Mouse (Mus musculus) midbrain, embryonic 15.5 days (tissue): ENCODE data around the gene Capn3. TPM values are rescaled to one million over a fixed set of nuclear protein-coding genes. Genes with fewer than 3 reads are reported as not detected.

Source experiments
- ATAC-seq: fragments of 200-750 bp; cut with Nextera tagmentation; replicated peaks from 2 replicates; pipeline ENCODE4 v1.8.0; 2017; ENCODE audit warnings: moderate TSS enrichment
- H3K27ac ChIP-seq: fragments of 300-500 bp; sonication (generic); 2 replicates; pipeline ENCODE4 v1.5.1; 2015; ENCODE audit warnings: mild to moderate bottlenecking, inconsistent platforms
- H3K27me3 ChIP-seq: fragments of 300-500 bp; sonication (generic); replicated peaks from 2 replicates; pipeline ENCODE4 v1.6.1; 2015; ENCODE audit warnings: inconsistent platforms
- H3K36me3 ChIP-seq: fragments of 300-500 bp; sonication (generic); replicated peaks from 2 replicates; pipeline ENCODE4 v1.6.1; 2015; ENCODE audit warnings: inconsistent platforms
- H3K4me1 ChIP-seq: fragments of 300-500 bp; sonication (generic); 2 replicates; pipeline ENCODE4 v1.6.1; 2015; ENCODE audit warnings: inconsistent platforms
- H3K4me2 ChIP-seq: fragments of 300-500 bp; sonication (generic); 2 replicates; pipeline ENCODE4 v1.6.1; 2015; ENCODE audit warnings: inconsistent platforms, mild to moderate bottlenecking, moderate library complexity
- H3K4me3 ChIP-seq: fragments of 300-500 bp; sonication (generic); 2 replicates; pipeline ENCODE4 v1.5.1; 2015; ENCODE audit warnings: mild to moderate bottlenecking, inconsistent platforms
- H3K9ac ChIP-seq: fragments of 300-500 bp; sonication (generic); 2 replicates; pipeline ENCODE4 v1.6.1; 2015; ENCODE audit warnings: mild to moderate bottlenecking, inconsistent platforms
- H3K9me3 ChIP-seq: fragments of 300-500 bp; sonication (generic); 2 replicates; pipeline ENCODE4 v1.6.1; 2016; ENCODE audit warnings: inconsistent platforms
- WGBS: fragments of 180-500 bp; shearing (Covaris S2); methylation state at CpG from one replicate; pipeline ENCODE4 v1.1.7; 2015; ENCODE audit warnings: mixed read lengths; 5-methylcytosine and 5-hydroxymethylcytosine counted together
- polyA plus RNA-seq: library from polyadenylated mRNA; unstranded; fragments of >200 nt; fragmentation: Nextera tagmentation; extraction: Ambion mirVana; gene quantifications from 2 replicates; pipeline ENCODE4 v1.2.1, GENCODE M21; 2015

Gene Capn3
- polyA plus RNA-seq, 1 experiment from 2014 or later: 0.50 TPM

DNA sequence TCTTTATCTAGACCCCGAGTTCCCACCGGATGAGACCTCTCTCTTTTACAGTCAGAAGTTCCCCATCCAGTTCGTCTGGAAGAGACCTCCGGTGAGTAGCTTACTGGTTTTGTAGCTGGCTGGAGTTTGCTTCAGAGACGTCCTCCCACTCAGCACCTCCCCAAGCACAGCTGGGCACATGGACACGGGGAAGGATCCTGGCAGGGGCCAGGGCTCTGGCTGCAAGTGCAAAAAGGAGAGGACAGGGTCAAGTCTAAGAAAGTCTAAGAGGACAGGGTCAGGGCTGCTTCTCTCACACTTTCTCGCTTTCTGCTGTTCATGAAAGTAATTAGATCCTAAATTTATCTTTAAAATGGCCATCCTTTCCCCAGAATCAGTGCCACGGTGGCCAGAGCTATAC, 8.3 kb downstream of the Capn3 start:
- Histone ChIP-seq H3K27ac (no peak overlapping the region), H3K9ac (no peak overlapping the region), H3K36me3 (no peaks in the 10 kb centered on the region), H3K9me3 (no peaks in the 10 kb centered on the region), H3K27me3 (no peaks in the 10 kb centered on the region), H3K4me3 (no peak overlapping the region), H3K4me2 (no peak overlapping the region), H3K4me1 (no peaks in the 10 kb centered on the region)
- no peak for ATAC-seq
- WGBS: 71% methylated on average over 8 of the region's 8 CpGs

DNA sequence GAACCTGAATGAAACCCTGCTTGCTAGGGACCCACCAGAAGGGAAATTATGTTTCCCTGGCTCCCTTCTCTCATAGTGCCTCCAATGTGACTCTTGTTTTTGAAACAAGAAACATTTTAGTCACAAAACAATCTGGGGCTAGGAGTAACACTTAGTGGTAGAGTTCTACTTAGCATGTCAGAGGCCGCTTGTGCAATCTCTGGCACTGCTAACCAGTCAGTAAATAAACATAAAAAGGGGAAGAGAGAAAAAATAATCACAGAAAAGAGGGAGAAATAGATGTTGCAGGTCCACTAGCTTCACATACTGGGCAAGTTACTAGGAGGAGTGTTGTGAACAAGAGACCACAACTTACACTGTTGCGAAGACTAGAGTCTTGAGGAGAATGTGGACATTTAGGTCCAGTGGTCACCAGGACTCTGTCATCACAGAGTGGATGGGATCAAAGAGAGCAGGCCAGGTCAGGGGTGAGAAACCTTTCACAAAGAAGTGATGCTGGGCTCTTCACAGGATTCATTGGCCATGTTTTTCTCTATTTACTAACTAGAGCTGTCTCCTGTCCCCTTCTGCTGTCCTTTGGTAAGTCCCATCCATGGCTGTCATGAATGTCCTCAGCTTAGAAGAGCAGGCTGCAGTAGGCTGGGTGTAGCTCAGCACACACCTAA, 9.0 kb downstream of the Capn3 start:
- Histone ChIP-seq H3K4me3 (no peak overlapping the region), H3K27ac (no peak overlapping the region), H3K9ac (no peak overlapping the region), H3K9me3 (no peaks in the 10 kb centered on the region), H3K27me3 (no peaks in the 10 kb centered on the region), H3K36me3 (no peaks in the 10 kb centered on the region), H3K4me1 (no peaks in the 10 kb centered on the region), H3K4me2 (no peak overlapping the region)
- no peak for ATAC-seq
- WGBS: 93% methylated on average over 2 of the region's 2 CpGs

DNA sequence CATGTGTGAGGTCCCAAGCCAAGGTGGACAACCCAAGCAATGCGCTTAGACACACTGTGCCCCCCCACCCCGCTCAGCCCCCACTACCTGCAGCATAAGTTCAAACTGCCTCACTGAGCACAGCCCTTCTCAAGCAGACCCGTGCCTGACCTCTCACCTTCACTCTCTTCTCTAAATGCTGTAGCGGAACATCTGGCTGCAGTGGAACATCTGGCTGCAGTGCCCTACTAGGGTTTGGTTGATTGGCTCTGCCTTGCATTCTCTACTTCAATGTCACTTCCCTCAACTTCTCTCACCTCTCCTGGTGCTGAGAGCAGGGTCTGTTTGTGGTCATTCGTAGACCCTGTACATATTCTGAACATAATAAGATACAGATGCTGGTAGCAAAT, 9.6 kb downstream of the Capn3 start:
- ATAC-seq: no peak
- WGBS: 85% methylated on average over 5 of the region's 5 CpGs
- no peaks in the 10 kb centered on the region for H3K9me3 ChIP-seq

DNA sequence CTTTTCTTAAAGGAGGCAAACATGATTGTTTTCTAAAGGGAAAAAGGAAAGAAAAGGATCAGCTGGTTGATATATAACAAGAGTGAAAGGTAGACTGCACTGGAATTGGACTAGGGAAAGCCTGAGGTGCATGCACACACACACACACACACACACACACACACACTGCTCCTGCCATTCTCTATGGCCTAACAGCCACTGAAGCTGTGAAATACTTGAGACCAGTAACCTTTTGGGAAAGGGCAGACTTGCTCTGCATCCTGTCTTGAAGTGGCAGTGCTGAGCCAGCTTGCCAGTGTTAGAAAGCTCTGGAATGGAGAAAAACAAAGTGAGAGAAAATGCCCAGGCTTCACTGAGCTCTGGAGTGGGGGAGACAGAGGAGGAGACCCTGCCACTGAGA, 12.2 kb downstream of the Capn3 start:
- H3K9ac ChIP-seq: no peak overlapping the region
- H3K27ac ChIP-seq: no peak overlapping the region
- H3K27me3 ChIP-seq: no peaks in the 10 kb centered on the region
- H3K4me1 ChIP-seq: no peaks in the 10 kb centered on the region
- no peak for ATAC-seq
- H3K36me3 ChIP-seq: no peaks in the 10 kb centered on the region
- no peaks in the 10 kb centered on the region for H3K9me3 ChIP-seq
- H3K4me2 ChIP-seq: no peak overlapping the region
- H3K4me3 ChIP-seq: no peak overlapping the region

More for the DNA sequence above, 9.6 kb downstream of the Capn3 start:
- Histone ChIP-seq H3K4me2 (no peak overlapping the region), H3K9ac (no peak overlapping the region), H3K4me3 (no peak overlapping the region), H3K36me3 (no peaks in the 10 kb centered on the region), H3K27me3 (no peaks in the 10 kb centered on the region), H3K4me1 (no peaks in the 10 kb centered on the region), H3K27ac (no peak overlapping the region)

DNA sequence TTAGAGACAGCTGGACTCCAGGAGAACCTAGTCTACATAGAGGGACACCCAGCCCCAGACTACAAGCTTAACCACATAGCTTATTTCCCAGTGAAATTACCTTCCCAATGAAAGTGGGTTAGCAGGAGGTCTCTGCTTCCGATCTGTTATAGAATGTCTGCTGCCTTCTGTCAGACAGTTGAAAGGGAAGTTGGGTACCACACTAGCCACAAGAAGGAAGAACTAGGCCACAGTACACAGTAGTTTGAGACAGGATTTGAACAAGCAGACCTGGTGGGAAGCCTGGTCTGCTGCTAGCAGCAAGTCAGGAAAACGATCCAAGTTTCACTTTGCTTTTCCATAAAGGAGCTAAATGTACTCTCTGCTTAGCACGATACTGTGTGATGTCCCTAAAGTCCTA, 13.4 kb downstream of the Capn3 start:
- no peaks in the 10 kb centered on the region for H3K4me1 ChIP-seq
- ATAC-seq: no peak
- no peak overlapping the region for H3K4me3 ChIP-seq
- no peak overlapping the region for H3K27ac ChIP-seq
- H3K9ac ChIP-seq: no peak overlapping the region
- no peak overlapping the region for H3K4me2 ChIP-seq
- no peaks in the 10 kb centered on the region for H3K36me3 ChIP-seq
- H3K9me3 ChIP-seq: no peaks in the 10 kb centered on the region
- H3K27me3 ChIP-seq: no peaks in the 10 kb centered on the region
- 97% methylated on average over 3 of the region's 3 CpGs for WGBS

DNA sequence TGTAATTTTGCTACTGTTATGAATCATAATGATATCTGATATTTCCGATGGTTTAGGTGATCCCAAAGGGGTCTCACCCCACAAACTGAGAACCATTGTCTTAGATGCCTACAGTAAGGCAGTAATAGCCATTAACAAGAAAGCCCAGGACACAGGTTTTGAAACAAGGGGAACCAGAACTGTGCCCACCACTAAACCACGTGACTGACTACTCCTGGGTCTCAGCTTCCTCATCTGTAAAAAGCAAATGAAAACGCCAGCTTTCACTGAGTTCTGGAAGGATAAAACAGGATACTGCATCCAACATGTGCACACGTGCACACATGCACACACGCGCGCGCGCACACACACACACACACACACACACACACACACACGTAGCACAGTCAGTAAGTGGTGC, 13.9 kb downstream of the Capn3 start:
- no peaks in the 10 kb centered on the region for H3K36me3 ChIP-seq
- no peak for ATAC-seq
- no peaks in the 10 kb centered on the region for H3K9me3 ChIP-seq
- no peak overlapping the region for H3K27ac ChIP-seq
- H3K4me2 ChIP-seq: no peak overlapping the region
- H3K4me1 ChIP-seq: no peaks in the 10 kb centered on the region
- 94% methylated on average over 10 of the region's 10 CpGs for WGBS
- H3K4me3 ChIP-seq: no peak overlapping the region
- no peaks in the 10 kb centered on the region for H3K27me3 ChIP-seq
- H3K9ac ChIP-seq: no peak overlapping the region

DNA sequence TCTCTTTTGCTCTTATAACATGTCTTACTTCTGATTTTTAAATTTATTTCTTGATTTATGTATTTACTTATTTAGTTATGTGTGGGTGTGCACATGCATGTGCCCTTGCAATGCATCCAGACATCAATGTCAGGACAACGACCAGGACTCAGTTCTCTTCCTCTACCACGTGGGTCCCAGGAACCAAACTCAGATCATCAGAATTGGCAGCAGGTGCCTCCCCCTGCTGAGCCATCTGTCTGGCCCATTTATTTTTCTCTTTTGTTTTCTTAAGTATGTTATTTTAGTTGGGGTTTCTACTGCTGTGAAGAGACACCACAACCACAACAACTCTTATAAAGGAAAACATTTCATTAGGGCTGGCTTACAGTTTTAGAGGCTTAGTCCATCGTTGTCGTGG, 15.0 kb downstream of the Capn3 start:
- Histone ChIP-seq H3K27ac (no peak overlapping the region), H3K27me3 (no peaks in the 10 kb centered on the region), H3K4me1 (no peaks in the 10 kb centered on the region), H3K9ac (no peak overlapping the region), H3K36me3 (no peaks in the 10 kb centered on the region), H3K4me2 (no peak overlapping the region), H3K9me3 (no peaks in the 10 kb centered on the region), H3K4me3 (no peak overlapping the region)
- ATAC-seq: no peak
- WGBS: 68% methylated on average over 4 of the region's 4 CpGs

DNA sequence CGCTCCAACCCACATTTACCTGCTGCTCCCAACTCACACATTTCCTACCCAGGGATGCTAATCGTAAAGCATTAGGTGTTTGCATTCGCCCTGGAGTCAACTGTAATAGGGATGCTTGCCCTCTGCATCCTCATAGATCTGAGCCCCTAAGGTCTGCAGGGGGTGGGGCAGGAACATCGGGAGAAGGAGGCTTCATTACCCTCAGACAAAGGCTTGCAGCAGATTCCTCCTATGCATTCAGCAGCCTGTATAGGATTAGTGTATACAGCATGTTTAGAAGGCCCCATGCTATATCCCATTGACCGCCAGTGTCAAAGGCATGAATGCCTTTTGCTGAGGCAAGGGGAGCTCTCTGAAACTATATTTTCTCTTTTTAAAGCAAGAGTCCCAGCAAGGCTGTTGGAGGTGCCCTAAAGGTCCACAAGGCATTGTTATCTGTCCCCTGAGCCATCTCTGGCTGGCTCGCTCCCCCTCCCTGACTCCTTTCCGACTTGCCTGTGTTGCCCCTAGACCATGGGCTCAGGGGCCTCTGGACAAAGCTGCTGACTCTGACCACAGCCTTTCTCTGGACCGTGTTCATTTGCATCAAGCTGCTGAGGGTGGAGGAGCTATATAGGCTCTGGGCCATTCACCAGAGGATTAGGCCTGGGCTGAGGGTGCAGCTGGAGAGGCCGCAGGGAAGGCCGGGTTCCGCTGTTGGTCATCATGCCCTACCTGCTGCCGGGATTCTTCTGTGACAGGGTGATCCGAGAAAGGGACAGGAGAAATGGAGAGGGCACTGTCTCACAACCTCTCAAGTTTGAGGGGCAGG, 20.7 kb downstream of the Capn3 start:
- Histone ChIP-seq H3K4me1 (no peaks in the 10 kb centered on the region), H3K9ac (no peak overlapping the region), H3K4me3 (no peak overlapping the region), H3K9me3 (no peaks in the 10 kb centered on the region), H3K27me3 (no peaks in the 10 kb centered on the region), H3K4me2 (no peak overlapping the region), H3K27ac (no peak overlapping the region), H3K36me3 (no peaks in the 10 kb centered on the region)
- no peak for ATAC-seq
- 41% methylated on average over 13 of the region's 13 CpGs for WGBS

DNA sequence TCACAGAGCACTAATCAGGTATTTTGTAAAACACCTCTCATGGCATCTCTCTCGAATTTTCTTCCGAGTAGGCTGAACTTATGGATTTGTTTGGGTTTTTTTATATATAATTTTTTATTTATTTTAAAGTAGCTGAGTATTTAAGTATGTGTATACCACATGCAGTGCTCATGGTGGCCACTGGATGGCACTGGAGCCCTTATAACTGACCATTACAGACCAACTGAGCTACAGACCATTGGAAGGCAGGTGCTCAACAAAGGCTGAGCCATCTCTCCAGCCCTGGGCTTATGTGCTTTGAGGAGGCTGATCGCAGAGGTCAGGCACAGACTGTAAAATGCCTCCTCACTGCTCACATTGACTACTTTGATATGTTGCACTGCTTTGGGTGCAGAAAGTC, 22.8 kb downstream of the Capn3 start:
- Histone ChIP-seq H3K9me3 (no peaks in the 10 kb centered on the region), H3K27ac (no peak overlapping the region), H3K4me3 (no peak overlapping the region), H3K36me3 (no peaks in the 10 kb centered on the region), H3K4me1 (no peaks in the 10 kb centered on the region), H3K9ac (no peak overlapping the region), H3K27me3 (no peaks in the 10 kb centered on the region), H3K4me2 (no peak overlapping the region)
- no peak for ATAC-seq
- WGBS: 62% methylated on average over 3 of the region's 3 CpGs

DNA sequence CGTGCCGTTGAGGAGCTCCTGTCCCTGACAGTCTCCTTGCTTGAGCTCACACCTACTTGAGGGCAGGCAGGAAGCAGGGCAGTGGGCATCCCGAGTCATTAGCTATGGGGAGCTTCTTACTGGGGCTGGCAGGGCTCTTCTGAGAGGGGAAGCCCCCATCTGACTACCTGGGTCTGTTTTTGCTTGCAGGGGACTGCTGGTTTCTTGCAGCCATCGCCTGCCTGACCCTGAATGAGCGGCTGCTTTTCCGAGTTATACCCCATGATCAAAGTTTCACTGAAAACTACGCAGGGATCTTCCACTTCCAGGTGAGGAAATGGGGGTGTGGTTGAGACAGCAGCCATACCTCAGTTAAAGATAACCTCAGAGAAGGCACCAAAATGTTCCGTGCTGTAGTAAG, 26.1 kb downstream of the Capn3 start:
- Histone ChIP-seq H3K4me2 (no peak overlapping the region), H3K27ac (no peak overlapping the region), H3K36me3 (no peaks in the 10 kb centered on the region), H3K4me3 (no peak overlapping the region), H3K9ac (no peak overlapping the region), H3K9me3 (no peaks in the 10 kb centered on the region), H3K27me3 (no peaks in the 10 kb centered on the region), H3K4me1 (no peaks in the 10 kb centered on the region)
- WGBS: 81% methylated on average over 8 of the region's 8 CpGs
- ATAC-seq: no peak

DNA sequence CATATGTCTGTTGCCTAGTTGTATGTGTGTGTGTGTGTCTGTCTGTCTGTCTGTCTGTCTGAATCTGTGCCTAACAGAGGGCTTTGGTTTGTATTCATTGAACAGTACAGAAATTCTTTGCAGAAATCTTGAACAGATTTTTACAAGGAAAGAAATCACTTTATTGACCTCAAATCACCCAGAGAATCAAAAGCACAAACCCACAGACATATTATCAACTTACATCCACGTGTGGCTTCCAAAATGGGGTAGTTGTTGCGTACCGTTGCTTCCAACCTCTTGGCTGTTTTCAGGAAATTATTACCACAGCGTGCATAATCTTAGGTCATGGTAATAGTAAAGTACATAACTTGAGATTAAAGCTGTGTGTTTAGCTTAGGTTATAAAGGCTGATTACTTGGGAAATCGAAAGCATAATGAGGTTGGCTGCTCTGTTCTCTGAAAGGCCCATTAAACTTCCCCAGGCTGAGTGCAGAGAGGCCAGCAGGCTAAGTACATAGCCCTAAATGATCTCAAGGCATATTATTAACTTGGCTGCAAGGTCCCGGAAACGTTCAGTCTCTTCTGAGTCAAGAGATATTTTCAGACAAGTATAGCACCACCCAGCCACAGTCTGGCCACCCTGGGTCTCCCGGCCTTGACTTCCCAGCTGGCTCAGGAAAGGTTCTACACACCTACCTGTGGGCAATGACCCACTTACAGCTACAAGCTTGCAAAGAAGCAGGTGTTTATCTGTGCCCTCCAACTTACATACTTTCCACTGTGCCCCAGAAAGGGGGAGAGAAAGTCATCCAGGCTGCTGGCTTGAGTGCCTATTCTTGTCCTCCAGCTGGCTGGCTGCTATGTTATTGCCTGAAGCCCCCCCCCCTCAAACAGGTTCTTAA, 26.9 kb downstream of the Capn3 start:
- ATAC-seq: no peak
- Histone ChIP-seq H3K36me3 (no peaks in the 10 kb centered on the region), H3K4me1 (no peaks in the 10 kb centered on the region), H3K4me2 (no peak overlapping the region), H3K4me3 (no peak overlapping the region), H3K27me3 (no peaks in the 10 kb centered on the region), H3K9me3 (no peaks in the 10 kb centered on the region), H3K27ac (no peak overlapping the region), H3K9ac (no peak overlapping the region)
- 82% methylated on average over 8 of the region's 8 CpGs for WGBS

DNA sequence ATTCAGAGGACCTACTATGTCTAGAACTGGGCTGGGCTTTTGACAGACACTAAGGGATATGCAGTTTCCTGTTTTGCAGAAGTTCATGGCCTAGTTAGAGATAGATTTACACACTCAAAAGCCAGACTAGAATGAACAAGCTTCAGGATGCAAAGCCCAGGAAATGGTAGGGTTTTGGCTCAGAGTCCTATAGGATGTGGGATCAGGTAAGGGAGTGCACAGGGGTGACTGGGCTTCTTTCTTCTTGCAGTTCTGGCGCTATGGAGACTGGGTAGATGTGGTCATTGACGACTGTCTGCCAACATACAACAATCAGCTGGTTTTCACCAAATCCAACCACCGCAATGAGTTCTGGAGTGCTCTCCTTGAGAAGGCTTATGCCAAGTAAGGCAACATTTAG, 28.4 kb downstream of the Capn3 start:
- Histone ChIP-seq H3K4me3 (no peak overlapping the region), H3K4me1 (no peaks in the 10 kb centered on the region), H3K9ac (no peak overlapping the region), H3K9me3 (no peaks in the 10 kb centered on the region), H3K4me2 (no peak overlapping the region), H3K27ac (no peak overlapping the region), H3K36me3 (no peaks in the 10 kb centered on the region), H3K27me3 (no peaks in the 10 kb centered on the region)
- no peak for ATAC-seq
- 88% methylated on average over 3 of the region's 3 CpGs for WGBS
